Comparison of ENCODE assay signal across 18 mouse cellular contexts in the genomic region with DNA sequence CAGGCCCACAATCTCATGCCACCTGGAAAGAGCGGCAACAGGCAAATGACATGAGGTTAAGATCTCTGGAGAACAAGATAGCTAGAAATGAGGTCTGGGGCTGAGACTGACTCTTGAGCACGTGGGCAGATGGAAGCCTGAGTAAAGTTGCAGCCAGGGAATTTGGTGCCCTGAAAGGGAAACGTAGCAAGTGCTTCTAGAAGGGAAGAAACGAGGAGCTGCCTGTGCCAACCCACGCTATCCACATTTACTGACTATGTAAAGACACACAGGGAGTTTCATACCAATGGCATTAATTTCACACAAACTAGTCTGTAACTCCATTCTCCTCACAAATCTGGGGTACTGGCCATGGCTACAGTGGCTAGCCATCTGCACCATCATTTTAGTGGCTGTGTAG. TPM values are rescaled to one million over a fixed set of nuclear protein-coding genes. Genes with fewer than 3 reads are reported as not detected.
A peak's percentile ranks its signal among the peaks of the same experiment; 100 is the strongest.
DNase-seq lines count a peak whose midpoint lies in the region; ATAC-seq lines count a peak whose summit lies in the region.
"Had no signal": no experiment of that assay in that cellular context is flagged by ENCODE, and none has a peak within 500 bp of the region (broad histone marks: within the 10 kb centered on the region; RNA-seq: fewer than 3 reads in every experiment).

No protein-coding gene starts in this region.

- H3K27ac ChIP-seq in heart, embryonic 13.5 days (replicated peaks), result no peak overlapping the region
- no peak overlapping the region for H3K27ac ChIP-seq in heart, embryonic 12.5 days (ENCODE audit: poor library complexity, severe bottlenecking)
- peak overlapping the region; percentile 72 for H3K27ac ChIP-seq in embryonic facial prominence, embryonic 15.5 days (replicated peaks)
- H3K27ac ChIP-seq in limb, embryonic 13.5 days, result peak overlapping the region; percentile 28; the same call in 1 of the 2 replicates
- no peak overlapping the region for H3K27ac ChIP-seq in hindbrain, embryonic 13.5 days
- no peak overlapping the region for H3K27ac ChIP-seq in forebrain, embryonic 15.5 days (replicated peaks)
- H3K27ac ChIP-seq: gastrocnemius, adult 2 months; hindbrain, embryonic 12.5 days; hindbrain, postnatal 0 days had no signal

- no peak for DNase-seq in thymus, adult 18-20 months
- DNase-seq in embryo, embryonic 11 days, result no peak
- DNase-seq: adrenal gland, postnatal 10 days; cerebellum, adult 8-10 months; cerebellum, postnatal 14 days; gastrocnemius, adult 2 months; gastrocnemius, postnatal 25 days; heart, postnatal 10 days; kidney, adult 11 months had no signal

- no peak for ATAC-seq in heart, embryonic 13.5 days (ENCODE audit: extremely low read depth, insufficient number of reproducible peaks, low FRiP score, low TSS enrichment)
- no peak for ATAC-seq in heart, embryonic 12.5 days (ENCODE audit: insufficient number of reproducible peaks, low FRiP score)
- no peak for ATAC-seq in embryonic facial prominence, embryonic 15.5 days (ENCODE audit: insufficient number of reproducible peaks, low FRiP score, low TSS enrichment, low read depth)
- no peak for ATAC-seq in limb, embryonic 13.5 days (ENCODE audit: low FRiP score, low read depth)
- no peak for ATAC-seq in hindbrain, embryonic 13.5 days (ENCODE audit: low FRiP score)
- ATAC-seq in forebrain, embryonic 15.5 days (replicated peaks), result no peak
- ATAC-seq: forebrain, embryonic 16.5 days; hindbrain, postnatal 0 days had no signal

- no peak overlapping the region for H3K4me3 ChIP-seq in heart, embryonic 13.5 days
- H3K4me3 ChIP-seq in heart, embryonic 12.5 days, result no peak overlapping the region
- H3K4me3 ChIP-seq in embryonic facial prominence, embryonic 15.5 days (replicated peaks), result no peak overlapping the region
- H3K4me3 ChIP-seq in limb, embryonic 13.5 days, result no peak overlapping the region
- H3K4me3 ChIP-seq in hindbrain, embryonic 13.5 days, result no peak overlapping the region
- no peak overlapping the region for H3K4me3 ChIP-seq in forebrain, embryonic 15.5 days
- H3K4me3 ChIP-seq: gastrocnemius, adult 2 months; hindbrain, embryonic 12.5 days had no signal

- H3K9ac ChIP-seq in heart, embryonic 13.5 days, result 0 out of 2 replicates have a peak overlapping the region, but pooled peaks have one; percentile 47
- no peak overlapping the region for H3K9ac ChIP-seq in heart, embryonic 12.5 days
- H3K9ac ChIP-seq in embryonic facial prominence, embryonic 15.5 days, result no peak overlapping the region
- H3K9ac ChIP-seq in limb, embryonic 13.5 days, result no peak overlapping the region
- no peak overlapping the region for H3K9ac ChIP-seq in hindbrain, embryonic 13.5 days
- no peak overlapping the region for H3K9ac ChIP-seq in forebrain, embryonic 15.5 days (replicated peaks)
- H3K9ac ChIP-seq: hindbrain, embryonic 12.5 days had no signal

- WGBS in heart, embryonic 13.5 days, result 80% methylated on average over 5 of the region's 5 CpGs
- 78% methylated on average over 5 of the region's 5 CpGs for WGBS in heart, embryonic 12.5 days
- 81% methylated on average over 5 of the region's 5 CpGs for WGBS in embryonic facial prominence, embryonic 15.5 days
- WGBS in limb, embryonic 13.5 days, result 86% methylated on average over 5 of the region's 5 CpGs
- WGBS in hindbrain, embryonic 13.5 days, result 88% methylated on average over 5 of the region's 5 CpGs
- 84% methylated on average over 5 of the region's 5 CpGs for whole genome bisulfite sequencing in forebrain, embryonic 15.5 days

- H3K4me1 ChIP-seq in heart, embryonic 13.5 days, result peaks cover 23% of the 10 kb centered on the region
- peaks cover 16% of the 10 kb centered on the region for H3K4me1 ChIP-seq in heart, embryonic 12.5 days (replicated peaks)
- peaks cover 41% of the 10 kb centered on the region for H3K4me1 ChIP-seq in embryonic facial prominence, embryonic 15.5 days
- peaks cover 30% of the 10 kb centered on the region for H3K4me1 ChIP-seq in limb, embryonic 13.5 days
- H3K4me1 ChIP-seq in hindbrain, embryonic 13.5 days (replicated peaks), result 0 out of 2 replicates have a peak, but pooled peaks cover 8% of the 10 kb centered on the region
- 0 out of 2 replicates have a peak, but pooled peaks cover 2% of the 10 kb centered on the region for H3K4me1 ChIP-seq in forebrain, embryonic 15.5 days
- H3K4me1 ChIP-seq: hindbrain, embryonic 12.5 days had no signal

- no peaks in the 10 kb centered on the region for H3K27me3 ChIP-seq in heart, embryonic 13.5 days (replicated peaks)
- H3K27me3 ChIP-seq in heart, embryonic 12.5 days (replicated peaks), result no peaks in the 10 kb centered on the region
- no peaks in the 10 kb centered on the region for H3K27me3 ChIP-seq in embryonic facial prominence, embryonic 15.5 days
- H3K27me3 ChIP-seq in limb, embryonic 13.5 days, result no peaks in the 10 kb centered on the region
- no peaks in the 10 kb centered on the region for H3K27me3 ChIP-seq in hindbrain, embryonic 13.5 days
- H3K27me3 ChIP-seq in forebrain, embryonic 15.5 days, result no peaks in the 10 kb centered on the region
- H3K27me3 ChIP-seq: hindbrain, embryonic 12.5 days had no signal

- no peaks in the 10 kb centered on the region for H3K9me3 ChIP-seq in heart, embryonic 13.5 days
- H3K9me3 ChIP-seq in heart, embryonic 12.5 days (replicated peaks), result peaks cover 3% of the 10 kb centered on the region; the same call in 1 of the 2 replicates
- H3K9me3 ChIP-seq in embryonic facial prominence, embryonic 15.5 days (replicated peaks), result no peaks in the 10 kb centered on the region
- no peaks in the 10 kb centered on the region for H3K9me3 ChIP-seq in limb, embryonic 13.5 days
- no peaks in the 10 kb centered on the region for H3K9me3 ChIP-seq in hindbrain, embryonic 13.5 days
- H3K9me3 ChIP-seq in forebrain, embryonic 15.5 days, result no peaks in the 10 kb centered on the region
- H3K9me3 ChIP-seq: hindbrain, embryonic 12.5 days had no signal

- H3K4me2 ChIP-seq in heart, embryonic 13.5 days, result no peak overlapping the region
- H3K4me2 ChIP-seq in heart, embryonic 12.5 days, result no peak overlapping the region
- no peak overlapping the region for H3K4me2 ChIP-seq in embryonic facial prominence, embryonic 15.5 days (replicated peaks)
- H3K4me2 ChIP-seq in limb, embryonic 13.5 days (replicated peaks), result no peak overlapping the region
- no peak overlapping the region for H3K4me2 ChIP-seq in hindbrain, embryonic 13.5 days
- H3K4me2 ChIP-seq in forebrain, embryonic 15.5 days (replicated peaks), result no peak overlapping the region
- H3K4me2 ChIP-seq: hindbrain, embryonic 12.5 days had no signal

- H3K36me3 ChIP-seq in heart, embryonic 13.5 days, result peaks cover 7% of the 10 kb centered on the region
- peaks cover 12% of the 10 kb centered on the region; the same call in 1 of the 2 replicates for H3K36me3 ChIP-seq in heart, embryonic 12.5 days
- no peaks in the 10 kb centered on the region for H3K36me3 ChIP-seq in embryonic facial prominence, embryonic 15.5 days
- peaks cover 10% of the 10 kb centered on the region for H3K36me3 ChIP-seq in limb, embryonic 13.5 days
- peaks cover 4% of the 10 kb centered on the region; the same call in 1 of the 2 replicates for H3K36me3 ChIP-seq in hindbrain, embryonic 13.5 days
- no peaks in the 10 kb centered on the region for H3K36me3 ChIP-seq in forebrain, embryonic 15.5 days

RNA-seq across cellular contexts. Expression of a gene that starts 35.6 kb away (rescaled TPM):
- 5.4 and 5.7 TPM in 2 replicates for polyA plus RNA-seq in heart, embryonic 13.5 days (2015; fragmentation: Nextera tagmentation; extraction: Ambion mirVana)
- polyA plus RNA-seq in heart, embryonic 12.5 days (2016; fragmentation: Nextera tagmentation; extraction: Ambion mirVana), result 6.2 TPM in 2 replicates
- 15.8 and 16.0 TPM in 2 replicates for polyA plus RNA-seq in embryonic facial prominence, embryonic 15.5 days (2015; fragmentation: Nextera tagmentation; extraction: Ambion mirVana)
- 8.9 and 10.1 TPM in 2 replicates for polyA plus RNA-seq in limb, embryonic 13.5 days (2015; fragmentation: Nextera tagmentation; extraction: Ambion mirVana)
- polyA plus RNA-seq in hindbrain, embryonic 13.5 days (2015; fragmentation: Nextera tagmentation; extraction: Ambion mirVana), result 2.1 and 2.5 TPM in 2 replicates
- polyA plus RNA-seq in forebrain, embryonic 15.5 days (2015; fragmentation: Nextera tagmentation; extraction: Ambion mirVana), result 2.0 and 2.2 TPM in 2 replicates

RNA-seq across cellular contexts. Expression of a gene that starts 37.5 kb away (rescaled TPM):
- 36.6 and 37.3 TPM in 2 replicates for polyA plus RNA-seq in heart, embryonic 13.5 days (2015; fragmentation: Nextera tagmentation; extraction: Ambion mirVana)
- polyA plus RNA-seq in heart, embryonic 12.5 days (2016; fragmentation: Nextera tagmentation; extraction: Ambion mirVana), result 34.2 and 35.3 TPM in 2 replicates
- 51.3 and 53.6 TPM in 2 replicates for polyA plus RNA-seq in embryonic facial prominence, embryonic 15.5 days (2015; fragmentation: Nextera tagmentation; extraction: Ambion mirVana)
- 55.5 and 58.0 TPM in 2 replicates for polyA plus RNA-seq in limb, embryonic 13.5 days (2015; fragmentation: Nextera tagmentation; extraction: Ambion mirVana)
- 34.6 and 35.1 TPM in 2 replicates for polyA plus RNA-seq in hindbrain, embryonic 13.5 days (2015; fragmentation: Nextera tagmentation; extraction: Ambion mirVana)
- polyA plus RNA-seq in forebrain, embryonic 15.5 days (2015; fragmentation: Nextera tagmentation; extraction: Ambion mirVana), result 33.6 and 36.2 TPM in 2 replicates

Comparison
In these comparisons a context has a peak if more than half of its experiments do, and no peak if none do; other contexts are left out.
1. H3K27ac ChIP-seq: peak in embryonic facial prominence, embryonic 15.5 days (single experiment) and limb, embryonic 13.5 days (single experiment); none in heart, embryonic 13.5 days (single experiment), heart, embryonic 12.5 days (single experiment), hindbrain, embryonic 13.5 days (single experiment) and forebrain, embryonic 15.5 days (single experiment).